ENCODE assay signal across 8 mouse cellular contexts in genomic region chr14:76623371-76623988, GRCm38 (mm10).
DNase-seq lines count a peak whose midpoint lies in the region; ATAC-seq and TF ChIP-seq lines count a peak whose summit lies in the region.

No protein-coding gene starts in this region.

- no peak; the same call in 1 of the 2 replicates for ATAC-seq in forebrain, embryonic 13.5 days
- no peak; the same call in 1 of the 2 replicates for ATAC-seq in liver, embryonic 16.5 days (ENCODE audit: low read depth)
- no peak for ATAC-seq in neural tube, embryonic 13.5 days (ENCODE audit: low read depth)

- peaks cover 45% of the 10 kb centered on the region for H3K4me1 ChIP-seq in forebrain, embryonic 13.5 days
- peaks cover 19% of the 10 kb centered on the region for H3K4me1 ChIP-seq in liver, embryonic 16.5 days (ENCODE audit: control insufficient read depth, low read depth, low read length)
- peaks cover 54% of the 10 kb centered on the region for H3K4me1 ChIP-seq in neural tube, embryonic 13.5 days (replicated peaks)

- no peak overlapping the region for H3K4me3 ChIP-seq in layer of hippocampus, adult 2 months
- H3K4me3 ChIP-seq in forebrain, embryonic 13.5 days, result no peak overlapping the region
- no peak overlapping the region for H3K4me3 ChIP-seq in liver, embryonic 16.5 days (ENCODE audit: low read depth, low read length)
- H3K4me3 ChIP-seq in neural tube, embryonic 13.5 days, result no peak overlapping the region

- no peak for DNase-seq in layer of hippocampus, adult 2 months (ENCODE audit: low spot score in 2 of 2)
- DNase-seq in layer of hippocampus, postnatal 36 days, result no peak
- DNase-seq in urinary bladder, postnatal 36 days (ENCODE audit: low spot score in 2 of 2), result no peak
- no peak for DNase-seq in left cerebral cortex, adult 9 months (ENCODE audit: low spot score in 2 of 2)
- DNase-seq in testis, postnatal 14 days (ENCODE audit: low spot score), result no peak

- 0 out of 2 replicates have a peak overlapping the region, but pooled peaks have one; percentile 24 for H3K4me2 ChIP-seq in forebrain, embryonic 13.5 days
- H3K4me2 ChIP-seq in liver, embryonic 16.5 days (ENCODE audit: low read depth, low read length), result 0 out of 2 replicates have a peak overlapping the region, but pooled peaks have one; percentile 30
- H3K4me2 ChIP-seq in neural tube, embryonic 13.5 days, result 0 out of 2 replicates have a peak overlapping the region, but pooled peaks have one; percentile 25

- WGBS in forebrain, embryonic 13.5 days, result 27% methylated on average over 10 of the region's 10 CpGs
- WGBS in liver, embryonic 16.5 days (ENCODE audit: insufficient replicate concordance), result 19% methylated on average over 10 of the region's 10 CpGs
- 23% methylated on average over 10 of the region's 10 CpGs for WGBS in neural tube, embryonic 13.5 days

- no peaks in the 10 kb centered on the region for H3K9me3 ChIP-seq in forebrain, embryonic 13.5 days (replicated peaks)
- H3K9me3 ChIP-seq in liver, embryonic 16.5 days (replicated peaks; ENCODE audit: control insufficient read depth, low read length), result no peaks in the 10 kb centered on the region
- no peaks in the 10 kb centered on the region for H3K9me3 ChIP-seq in neural tube, embryonic 13.5 days

- no peak for TF ChIP-seq CTCF in layer of hippocampus, adult 2 months (conservative IDR thresholded peaks at IDR 0.05)

- peak overlapping the region; percentile 13; the same call in 1 of the 2 replicates for H3K9ac ChIP-seq in forebrain, embryonic 13.5 days
- no peak overlapping the region for H3K9ac ChIP-seq in liver, embryonic 16.5 days (ENCODE audit: low read depth, low read length)
- H3K9ac ChIP-seq in neural tube, embryonic 13.5 days, result no peak overlapping the region

- H3K27me3 ChIP-seq in forebrain, embryonic 13.5 days, result no peaks in the 10 kb centered on the region
- H3K27me3 ChIP-seq in liver, embryonic 16.5 days (ENCODE audit: control insufficient read depth, insufficient read depth, low read depth, low read length), result no peaks in the 10 kb centered on the region; the same call in 1 of the 2 replicates
- no peaks in the 10 kb centered on the region for H3K27me3 ChIP-seq in neural tube, embryonic 13.5 days

- H3K27ac ChIP-seq in layer of hippocampus, adult 2 months, result peak overlapping the region; percentile 88
- peak overlapping the region; percentile 59 for H3K27ac ChIP-seq in forebrain, embryonic 13.5 days
- H3K27ac ChIP-seq in liver, embryonic 16.5 days (ENCODE audit: low read length), result no peak overlapping the region
- H3K27ac ChIP-seq in neural tube, embryonic 13.5 days (replicated peaks), result peak overlapping the region; percentile 57

- no peaks in the 10 kb centered on the region for H3K36me3 ChIP-seq in forebrain, embryonic 13.5 days (ENCODE audit: poor library complexity, severe bottlenecking)
- H3K36me3 ChIP-seq in liver, embryonic 16.5 days (ENCODE audit: control insufficient read depth, insufficient read depth), result no peaks in the 10 kb centered on the region
- H3K36me3 ChIP-seq in neural tube, embryonic 13.5 days, result no peaks in the 10 kb centered on the region
